Mouse (Mus musculus): ENCODE measurements around the gene Tmem179b.

The Tmem179b gene

DNA sequence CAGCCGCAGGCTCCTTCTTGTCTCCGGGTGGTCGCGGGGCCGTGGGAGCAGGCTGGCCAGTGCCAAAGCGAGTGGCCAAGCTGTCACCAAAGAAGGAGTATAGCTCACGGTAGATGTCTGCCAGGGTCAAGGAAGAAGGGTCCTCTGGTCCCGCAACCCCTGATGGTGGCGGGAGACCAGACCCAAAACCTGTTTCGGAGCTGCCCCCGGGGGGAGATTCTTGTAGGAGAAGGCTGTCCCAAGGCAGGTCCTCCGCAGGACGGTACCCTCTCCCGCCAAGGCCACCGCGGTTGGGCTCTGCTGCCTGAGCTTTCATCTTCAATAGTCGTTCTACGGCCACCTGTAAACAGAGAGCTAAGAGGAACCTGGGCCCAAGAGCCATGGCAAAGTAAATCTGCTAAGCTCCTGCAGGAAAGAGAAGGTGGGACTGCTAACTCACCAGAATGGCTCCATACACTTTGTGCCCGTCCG, 719 bp upstream of the Tmem179b start:
- peak; percentile 59 for DNase-seq

DNA sequence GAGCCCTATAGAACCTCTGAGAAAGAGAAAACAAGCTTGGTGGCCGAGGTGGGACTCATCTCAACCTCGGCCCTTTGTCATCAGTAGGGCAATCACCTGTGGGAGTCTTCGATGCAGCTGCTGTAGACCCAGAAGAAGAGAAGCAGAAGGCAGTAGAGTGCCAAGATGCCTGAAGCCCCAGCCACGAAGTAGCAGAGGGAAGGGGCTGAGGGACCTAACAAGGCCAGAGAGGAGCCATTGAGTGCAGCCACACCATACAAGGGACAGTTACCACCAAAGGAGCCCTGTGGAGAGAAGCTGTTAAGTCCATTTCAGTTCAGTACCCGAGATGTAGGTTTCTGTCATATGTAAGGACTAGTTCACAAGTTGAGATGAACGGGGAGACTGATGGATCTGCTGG, 858 bp downstream of the Tmem179b start:
- DNase-seq = no peak

- no peak for DNase-seq
Observed at GRCm38 (mm10) chr19:8772996-8773395, 1.3 kb downstream of the Tmem179b start.

DNA sequence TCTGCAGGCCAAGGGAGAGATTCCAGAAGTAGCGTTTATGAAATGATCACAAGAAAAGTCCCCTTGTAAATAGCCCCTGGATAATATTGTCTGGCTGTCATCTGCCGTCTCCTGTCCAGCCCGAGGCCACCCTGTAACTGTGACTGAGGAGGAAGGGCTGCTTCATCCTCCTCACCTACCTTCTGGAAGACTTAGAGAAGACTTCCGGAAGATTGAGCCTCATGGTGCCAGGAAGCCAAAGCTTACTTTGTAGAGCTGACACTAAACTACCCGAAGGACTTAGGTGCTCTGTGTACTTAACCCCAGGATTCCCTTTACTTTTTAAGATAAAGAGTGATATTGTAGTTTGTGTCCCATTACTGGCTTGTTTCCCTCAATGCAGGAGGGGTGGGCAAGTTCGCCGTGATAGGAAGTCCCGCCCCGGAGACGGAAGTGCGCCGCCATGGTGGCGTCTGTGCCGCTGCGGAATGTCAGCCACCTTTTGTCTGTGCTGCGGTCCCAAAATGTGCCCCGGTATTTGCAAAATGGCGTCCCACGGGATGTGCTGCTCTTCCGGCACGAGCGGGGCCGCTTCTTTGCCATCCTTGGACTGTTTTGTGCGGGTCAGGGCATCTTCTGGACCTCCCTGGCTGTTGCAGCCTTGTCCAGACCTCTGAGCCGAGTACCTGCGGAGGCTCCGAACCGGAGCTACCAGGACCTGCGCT, 3.5 kb downstream of the Tmem179b start, which contains the start of gene Tmem223:
Tmem223 (plus strand) TSS at position 430 of the 704 bp plus-strand sequence.
- peak; percentile 90 for DNase-seq

DNA sequence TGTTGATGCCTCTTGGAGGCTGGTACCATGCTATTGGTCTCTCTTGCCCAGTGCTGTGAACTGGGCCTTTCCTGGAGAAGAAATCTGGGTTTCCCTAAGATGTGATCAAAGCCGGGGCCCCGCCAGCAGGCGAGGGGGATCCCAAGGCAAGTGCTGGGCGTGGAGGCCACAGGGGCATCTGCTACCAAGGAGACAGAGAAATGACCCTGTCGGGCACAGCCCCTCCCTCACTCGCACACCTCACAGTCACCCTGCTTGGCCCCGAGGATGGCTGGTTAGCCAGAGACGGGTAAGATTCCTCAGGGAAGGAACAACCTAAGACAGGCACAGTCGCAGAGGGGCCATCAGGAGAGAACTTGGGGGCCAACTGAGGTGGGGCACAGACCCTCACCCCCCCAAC, 8.7 kb downstream of the Tmem179b start:
- no peak for DNase-seq

DNA sequence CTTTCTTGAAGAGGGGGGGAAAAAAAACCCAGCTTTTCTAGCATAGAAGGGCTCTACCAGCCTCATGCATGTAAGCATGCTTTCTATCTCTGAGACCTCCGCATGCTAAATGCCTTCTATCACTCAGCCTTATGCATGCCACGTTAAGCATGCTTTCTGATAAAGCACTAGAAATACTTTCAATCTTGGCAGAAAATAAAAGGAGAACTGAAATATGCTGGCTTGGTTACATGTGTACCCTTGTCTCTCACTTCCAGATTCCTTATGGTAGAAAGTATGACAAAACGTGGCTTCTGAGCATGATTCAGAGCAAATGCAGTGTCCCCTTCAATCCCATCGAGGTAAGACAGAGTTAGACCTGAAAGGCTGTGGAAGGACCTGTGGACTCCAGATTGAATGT, 11.0 kb downstream of the Tmem179b start:
- DNase-seq = no peak

GRCm38 (mm10) chr19:8760757-8761156, 13.5 kb downstream of the Tmem179b start:
- DNase-seq = no peak

GRCm38 (mm10) chr19:8758899-8759298, 15.4 kb downstream of the Tmem179b start:
- DNase-seq = no peak

GRCm38 (mm10) chr19:8757471-8757998, 16.7 kb downstream of the Tmem179b start:
- no peak for DNase-seq

DNA sequence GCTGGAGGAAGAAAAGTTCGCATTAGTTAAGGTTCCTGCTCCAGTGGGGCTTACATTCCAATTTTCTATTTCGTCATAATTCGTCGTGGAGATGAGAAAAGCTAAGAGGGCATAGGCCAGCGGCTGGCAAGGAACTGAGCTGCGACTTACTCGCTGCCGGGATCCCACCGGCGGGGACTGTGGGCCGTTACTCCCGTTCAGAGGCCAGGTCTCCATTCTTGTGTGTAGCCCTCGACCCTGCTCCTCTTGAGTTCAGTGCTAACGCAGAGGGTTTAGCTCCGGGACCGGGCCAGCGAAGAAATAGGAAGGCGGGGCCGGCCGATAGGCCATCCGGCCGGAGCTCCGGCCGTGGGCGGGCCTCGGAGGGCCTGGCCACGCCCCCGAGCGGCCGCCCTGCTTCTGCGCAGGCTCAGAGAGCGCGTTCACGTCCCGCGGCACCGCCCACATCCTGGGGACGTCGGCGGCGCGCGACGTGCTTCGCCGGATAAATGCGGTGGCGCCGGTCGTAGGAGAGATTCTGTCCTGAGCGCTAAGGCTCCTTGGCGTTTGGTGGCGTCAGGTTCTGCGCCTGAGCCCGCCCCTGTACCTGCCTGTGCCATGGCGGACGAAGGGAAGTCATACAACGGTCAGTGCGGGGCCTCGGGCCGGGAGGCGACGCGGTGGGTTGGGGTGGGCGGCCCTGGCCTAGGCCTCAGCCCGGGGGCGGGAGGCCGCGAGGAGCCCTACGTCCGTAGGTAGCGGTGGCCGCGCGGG, 17.5 kb downstream of the Tmem179b start, which contains the start of gene Nxf1:
Nxf1 (plus strand) TSS at position 439 of the 753 bp plus-strand sequence.
- peak; percentile 98 for DNase-seq

- DNase-seq = no peak
Observed at GRCm38 (mm10) chr19:8755652-8756051, 18.6 kb downstream of the Tmem179b start.

DNA sequence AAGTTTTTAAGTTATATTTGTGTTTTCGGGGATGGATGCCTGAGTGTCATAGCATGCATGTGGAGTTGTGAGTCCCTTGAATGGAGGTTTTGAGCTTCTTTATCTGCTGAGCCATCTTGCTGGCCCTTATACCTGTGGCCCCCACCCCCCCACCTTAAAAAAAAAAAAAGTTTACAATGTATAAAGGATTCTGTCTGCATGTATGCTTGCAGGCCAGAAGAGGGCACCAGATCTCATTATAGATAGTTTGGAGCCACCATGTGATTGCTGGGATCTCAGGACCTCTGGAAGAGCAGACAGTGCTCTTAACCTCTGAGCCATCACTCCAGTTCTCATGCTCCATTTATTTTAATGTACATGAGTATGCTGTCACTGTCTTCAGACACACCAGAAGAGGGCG, 26.9 kb downstream of the Tmem179b start:
- DNase-seq = no peak

DNA sequence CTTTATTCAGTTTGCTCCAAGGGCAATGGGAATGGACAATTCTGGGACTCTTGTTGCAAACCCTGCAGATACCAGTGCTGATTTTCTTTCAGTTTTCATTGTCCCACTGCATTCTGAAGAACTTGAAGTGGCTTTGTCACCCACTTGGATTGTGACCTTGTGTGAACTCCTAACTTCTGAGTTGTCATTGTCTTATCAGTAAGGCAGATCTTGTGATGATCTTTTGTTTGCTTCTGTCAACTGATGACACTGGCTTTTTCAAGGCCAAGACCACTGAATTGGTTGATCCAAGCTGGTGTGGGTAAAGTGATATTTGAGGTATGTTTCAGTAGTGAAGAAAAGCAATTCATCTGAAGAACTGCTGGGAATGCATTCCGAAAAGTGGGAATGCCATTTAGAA, 28.9 kb downstream of the Tmem179b start:
- no peak for DNase-seq

GRCm38 (mm10) chr19:8742176-8742575, 32.1 kb downstream of the Tmem179b start:
- peak; percentile 22 for DNase-seq

- DNase-seq = peak; percentile 97
Observed at GRCm38 (mm10) chr19:8741243-8741869, 32.9 kb downstream of the Tmem179b start, which contains the start of gene Stx5a. TSS of gene Stx5a (plus strand) at chr19:8741413.

- DNase-seq = no peak
Observed at GRCm38 (mm10) chr19:8740603-8741002, 33.7 kb downstream of the Tmem179b start, which contains the start of gene 1700092M07Rik. TSS of gene 1700092M07Rik (plus strand) at chr19:8740718.

DNA sequence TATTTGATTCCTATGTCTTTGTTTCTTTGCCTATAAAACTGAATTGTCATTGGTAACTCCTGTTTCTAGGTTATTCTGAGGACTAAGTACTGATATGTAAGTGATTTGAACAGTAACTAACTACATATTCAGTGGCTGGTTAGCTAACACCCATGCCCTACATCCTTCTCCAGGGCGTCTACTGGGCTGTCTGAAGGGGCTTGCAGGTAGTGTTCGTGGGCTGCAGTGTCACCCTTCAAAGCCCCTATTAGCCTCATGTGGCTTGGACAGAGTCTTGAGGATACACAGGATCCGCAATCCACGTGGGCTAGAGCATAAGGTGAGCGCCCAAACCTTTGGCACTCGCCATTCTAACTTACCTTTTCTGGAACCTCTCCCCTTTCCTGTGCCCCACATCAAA, 34.6 kb downstream of the Tmem179b start:
- DNase-seq = no peak

GRCm38 (mm10) chr19:8738911-8739310, 35.4 kb downstream of the Tmem179b start:
- DNase-seq = no peak

GRCm38 (mm10) chr19:8736160-8736467, 38.2 kb downstream of the Tmem179b start:
- DNase-seq = no peak

DNA sequence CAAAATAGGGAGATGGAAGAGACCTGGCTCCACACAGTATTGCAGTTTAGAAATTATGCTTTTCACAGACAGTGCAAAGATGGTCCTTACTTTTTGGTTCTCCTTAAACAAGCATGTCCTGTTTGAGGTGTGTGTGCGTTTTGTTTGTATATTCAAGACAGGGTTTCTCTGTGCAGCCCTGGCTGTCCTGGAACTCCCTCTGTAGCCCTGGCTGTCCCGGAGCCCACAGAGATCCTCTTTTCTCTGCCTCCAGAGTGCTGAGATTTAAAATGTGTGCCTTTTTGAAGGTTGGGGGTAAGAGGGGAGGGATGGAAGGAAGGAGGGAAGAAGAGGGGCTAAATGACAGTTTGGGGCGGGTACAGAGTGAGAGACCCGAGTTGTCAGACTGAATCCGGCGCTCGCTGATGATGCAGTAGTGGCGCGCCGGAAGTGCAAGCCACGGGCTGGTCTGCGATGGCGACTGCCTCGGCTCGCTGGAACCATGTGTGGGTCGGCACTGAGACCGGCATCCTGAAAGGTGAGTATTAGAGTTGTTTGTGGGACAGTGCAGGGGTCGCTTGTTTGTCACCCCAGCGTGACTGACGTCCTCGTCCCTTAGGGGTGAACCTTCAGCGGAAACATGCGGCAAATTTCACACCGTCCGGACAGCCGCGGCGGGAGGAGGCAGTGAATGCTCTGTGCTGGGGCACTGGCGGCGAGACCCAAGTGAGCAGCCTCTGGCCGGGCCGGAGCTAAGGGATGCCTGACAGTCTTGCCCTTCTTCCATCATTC, 38.7 kb downstream of the Tmem179b start, which contains the start of gene Wdr74:
Wdr74 (plus strand) TSS at position 439 of the 771 bp plus-strand sequence.
- DNase-seq = peak; percentile 96

DNA sequence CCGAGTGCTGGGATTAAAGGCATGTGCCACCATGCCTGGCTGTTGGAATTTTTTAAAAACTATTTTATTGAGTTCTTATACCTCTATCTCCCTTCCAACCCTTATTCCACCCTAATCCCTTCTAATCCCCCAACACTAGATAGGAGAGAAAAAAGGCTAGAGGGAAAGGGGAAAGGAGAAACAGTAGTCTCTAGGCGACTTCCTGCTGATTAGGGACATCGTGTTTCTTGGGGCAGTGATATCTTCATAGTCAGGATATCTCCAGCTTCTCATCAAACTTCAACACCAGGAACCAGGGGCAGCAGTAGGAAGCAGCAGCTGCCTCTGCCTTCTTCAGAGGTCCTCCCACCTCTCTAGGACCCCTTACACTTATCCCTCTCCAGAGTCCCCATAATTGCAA, 39.9 kb downstream of the Tmem179b start:
- DNase-seq = no peak

Measured in kidney, postnatal 10 days (tissue).